Mouse (Mus musculus): ENCODE measurements around the gene Slc35f2. TPM values are rescaled to one million over a fixed set of nuclear protein-coding genes. Genes with fewer than 3 reads are reported as not detected.

The Slc35f2 gene
- 13.9 and 17.9 TPM in 2 replicates for polyA plus RNA-seq (2012; rRNA removed)

DNA sequence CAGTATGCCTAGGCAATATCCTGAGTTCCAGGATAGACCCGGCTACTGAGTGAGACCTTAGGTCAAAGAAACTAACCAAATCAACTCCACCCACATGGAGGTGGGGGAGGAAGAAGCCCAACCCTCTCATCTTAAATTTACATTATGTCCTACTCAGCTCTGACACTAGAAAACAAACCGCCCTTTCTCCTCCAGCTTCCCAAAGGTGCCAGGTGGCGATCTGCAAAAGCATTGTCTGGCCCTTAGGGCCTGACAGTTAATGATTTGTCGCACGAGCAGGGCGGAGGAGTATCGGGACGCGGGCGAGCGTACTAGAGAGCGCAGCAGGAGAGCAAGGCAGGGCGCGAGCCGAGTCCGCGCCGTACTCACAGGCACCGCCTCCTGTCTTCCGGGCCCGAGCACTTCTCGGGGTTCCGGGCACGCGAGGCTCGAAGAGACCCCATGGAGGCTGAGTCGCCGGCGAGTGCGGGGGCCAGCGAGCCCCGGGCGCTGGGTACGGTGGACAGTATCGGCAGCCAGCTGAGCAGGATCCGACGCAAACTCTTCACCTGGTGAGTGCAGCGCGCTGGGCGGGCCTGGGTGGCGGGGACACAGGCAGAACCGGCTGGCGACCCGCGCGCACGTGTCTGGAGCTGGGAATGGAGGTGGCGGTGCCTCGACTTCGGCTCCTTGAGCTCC lies at the start of gene Slc35f2:
Slc35f2 (plus strand) TSS at position 195 of the 678 bp plus-strand sequence.
- no peak for TF ChIP-seq CTCF (IDR thresholded peaks at IDR 0.05; ENCODE audit: control insufficient read depth, insufficient read depth, insufficient replicate concordance, low read depth, low read length)
- TF ChIP-seq POLR2A (IDR thresholded peaks at IDR 0.05; ENCODE audit: control insufficient read depth, low read depth, low read length) = peak; percentile 10; the same call in 1 of the 2 replicates
- Histone ChIP-seq H3K27ac (ENCODE audit: control insufficient read depth, insufficient read depth, low read depth, low read length) (peak within 1 kb of the TSS; percentile 26; the same call in 1 of the 2 replicates), H3K4me1 (ENCODE audit: control insufficient read depth, insufficient read depth, low read length) (peaks cover 9% of the 10 kb centered on the region), H3K4me3 (ENCODE audit: control insufficient read depth, low read depth, low read length) (peak within 1 kb of the TSS; percentile 61), H3K27me3 (ENCODE audit: control insufficient read depth, insufficient read depth, low read length) (no peaks in the 10 kb centered on the region), H3K36me3 (ENCODE audit: control insufficient read depth, insufficient read depth, low read length) (no peaks in the 10 kb centered on the region)

DNA sequence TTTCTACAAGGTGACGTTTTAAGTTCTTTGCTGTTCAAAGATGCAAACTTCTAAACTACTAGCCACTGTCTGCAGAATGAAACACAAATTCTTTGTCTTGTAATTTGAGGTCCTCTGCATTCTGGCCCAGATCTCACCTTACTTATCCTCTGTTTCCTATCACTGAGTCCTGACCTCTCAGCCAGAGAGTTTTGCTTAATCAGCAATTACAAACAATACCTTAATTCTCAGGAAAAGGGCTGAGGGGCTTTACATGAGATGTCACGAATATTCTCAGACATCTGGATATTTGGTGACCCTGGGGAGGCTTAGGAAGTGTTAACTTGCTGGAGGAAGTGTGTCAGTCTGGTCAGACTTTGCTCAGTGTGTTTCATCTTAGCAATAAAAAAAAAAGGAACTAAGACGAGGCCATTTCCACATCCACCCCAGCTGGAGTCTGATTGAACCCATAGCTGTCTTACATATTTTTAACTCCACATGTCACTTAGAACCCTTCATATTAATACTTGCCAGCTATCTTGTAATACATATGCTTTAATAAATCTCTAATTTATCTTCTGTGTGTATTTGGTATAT lies 30.4 kb upstream of the Slc35f2 start:
- Histone ChIP-seq H3K4me1 (ENCODE audit: control insufficient read depth, insufficient read depth, low read length) (no peaks in the 10 kb centered on the region), H3K4me3 (ENCODE audit: control insufficient read depth, low read depth, low read length) (no peak overlapping the region), H3K36me3 (ENCODE audit: control insufficient read depth, insufficient read depth, low read length) (no peaks in the 10 kb centered on the region), H3K27me3 (ENCODE audit: control insufficient read depth, insufficient read depth, low read length) (no peaks in the 10 kb centered on the region), H3K27ac (ENCODE audit: control insufficient read depth, insufficient read depth, low read depth, low read length) (no peak overlapping the region)
- TF ChIP-seq POLR2A (IDR thresholded peaks at IDR 0.05; ENCODE audit: control insufficient read depth, low read depth, low read length) (no peak), CTCF (IDR thresholded peaks at IDR 0.05; ENCODE audit: control insufficient read depth, insufficient read depth, insufficient replicate concordance, low read depth, low read length) (no peak)

GRCm38 (mm10) chr9:53750411-53750810 lies 20.9 kb upstream of the Slc35f2 start:
- no peaks in the 10 kb centered on the region for H3K36me3 ChIP-seq (ENCODE audit: control insufficient read depth, insufficient read depth, low read length)
- no peak overlapping the region for H3K4me3 ChIP-seq (ENCODE audit: control insufficient read depth, low read depth, low read length)
- H3K27ac ChIP-seq (ENCODE audit: control insufficient read depth, insufficient read depth, low read depth, low read length) = no peak overlapping the region
- peaks cover 9% of the 10 kb centered on the region for H3K4me1 ChIP-seq (ENCODE audit: control insufficient read depth, insufficient read depth, low read length)
- H3K27me3 ChIP-seq (ENCODE audit: control insufficient read depth, insufficient read depth, low read length) = no peaks in the 10 kb centered on the region
- TF ChIP-seq POLR2A (IDR thresholded peaks at IDR 0.05; ENCODE audit: control insufficient read depth, low read depth, low read length) (no peak), CTCF (IDR thresholded peaks at IDR 0.05; ENCODE audit: control insufficient read depth, insufficient read depth, insufficient replicate concordance, low read depth, low read length) (no peak)

GRCm38 (mm10) chr9:53750899-53751298 lies 20.4 kb upstream of the Slc35f2 start:
- Histone ChIP-seq H3K36me3 (ENCODE audit: control insufficient read depth, insufficient read depth, low read length) (no peaks in the 10 kb centered on the region), H3K4me3 (ENCODE audit: control insufficient read depth, low read depth, low read length) (no peak overlapping the region), H3K4me1 (ENCODE audit: control insufficient read depth, insufficient read depth, low read length) (peaks cover 9% of the 10 kb centered on the region), H3K27ac (ENCODE audit: control insufficient read depth, insufficient read depth, low read depth, low read length) (no peak overlapping the region), H3K27me3 (ENCODE audit: control insufficient read depth, insufficient read depth, low read length) (no peaks in the 10 kb centered on the region)
- no peak for TF ChIP-seq POLR2A (IDR thresholded peaks at IDR 0.05; ENCODE audit: control insufficient read depth, low read depth, low read length)
- no peak for TF ChIP-seq CTCF (IDR thresholded peaks at IDR 0.05; ENCODE audit: control insufficient read depth, insufficient read depth, insufficient replicate concordance, low read depth, low read length)

GRCm38 (mm10) chr9:53754801-53755200 lies 16.5 kb upstream of the Slc35f2 start:
- Histone ChIP-seq H3K4me3 (ENCODE audit: control insufficient read depth, low read depth, low read length) (no peak overlapping the region), H3K27me3 (ENCODE audit: control insufficient read depth, insufficient read depth, low read length) (no peaks in the 10 kb centered on the region), H3K27ac (ENCODE audit: control insufficient read depth, insufficient read depth, low read depth, low read length) (no peak overlapping the region), H3K4me1 (ENCODE audit: control insufficient read depth, insufficient read depth, low read length) (no peaks in the 10 kb centered on the region), H3K36me3 (ENCODE audit: control insufficient read depth, insufficient read depth, low read length) (no peaks in the 10 kb centered on the region)
- no peak for TF ChIP-seq POLR2A (IDR thresholded peaks at IDR 0.05; ENCODE audit: control insufficient read depth, low read depth, low read length)
- TF ChIP-seq CTCF (IDR thresholded peaks at IDR 0.05; ENCODE audit: control insufficient read depth, insufficient read depth, insufficient replicate concordance, low read depth, low read length) = no peak

- Histone ChIP-seq H3K4me1 (ENCODE audit: control insufficient read depth, insufficient read depth, low read length) (no peaks in the 10 kb centered on the region), H3K4me3 (ENCODE audit: control insufficient read depth, low read depth, low read length) (no peak overlapping the region), H3K27ac (ENCODE audit: control insufficient read depth, insufficient read depth, low read depth, low read length) (no peak overlapping the region), H3K36me3 (ENCODE audit: control insufficient read depth, insufficient read depth, low read length) (no peaks in the 10 kb centered on the region), H3K27me3 (ENCODE audit: control insufficient read depth, insufficient read depth, low read length) (no peaks in the 10 kb centered on the region)
- TF ChIP-seq POLR2A (IDR thresholded peaks at IDR 0.05; ENCODE audit: control insufficient read depth, low read depth, low read length) = no peak
- TF ChIP-seq CTCF (IDR thresholded peaks at IDR 0.05; ENCODE audit: control insufficient read depth, insufficient read depth, insufficient replicate concordance, low read depth, low read length) = no peak
Measured at GRCm38 (mm10) chr9:53758142-53758541, 13.2 kb upstream of the Slc35f2 start.

DNA sequence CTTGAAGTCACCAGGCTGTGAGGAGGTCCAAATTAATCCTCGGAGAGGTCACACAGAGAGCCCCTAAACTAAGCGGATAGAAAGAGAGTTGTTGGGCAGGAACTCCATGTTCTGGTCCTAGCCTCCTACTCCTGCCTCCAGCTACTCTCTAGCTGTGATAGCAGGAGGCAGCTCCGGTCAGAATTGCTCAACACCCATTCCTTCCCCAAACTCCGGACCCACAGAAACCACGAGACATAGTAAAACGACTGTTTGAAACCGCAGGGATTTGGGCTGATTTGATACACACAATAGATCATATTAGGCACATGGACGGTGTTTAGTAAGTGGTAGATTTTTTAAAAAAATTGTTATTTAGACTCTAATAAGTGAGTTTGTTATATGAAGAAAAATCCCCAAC lies 6.6 kb upstream of the Slc35f2 start:
- no peak for TF ChIP-seq POLR2A (IDR thresholded peaks at IDR 0.05; ENCODE audit: control insufficient read depth, low read depth, low read length)
- TF ChIP-seq CTCF (IDR thresholded peaks at IDR 0.05; ENCODE audit: control insufficient read depth, insufficient read depth, insufficient replicate concordance, low read depth, low read length) = no peak
- Histone ChIP-seq H3K27me3 (ENCODE audit: control insufficient read depth, insufficient read depth, low read length) (no peaks in the 10 kb centered on the region), H3K4me1 (ENCODE audit: control insufficient read depth, insufficient read depth, low read length) (no peaks in the 10 kb centered on the region), H3K36me3 (ENCODE audit: control insufficient read depth, insufficient read depth, low read length) (no peaks in the 10 kb centered on the region), H3K27ac (ENCODE audit: control insufficient read depth, insufficient read depth, low read depth, low read length) (no peak overlapping the region), H3K4me3 (ENCODE audit: control insufficient read depth, low read depth, low read length) (no peak overlapping the region)

All from testis, adult 2 months (tissue).